Mouse (Mus musculus) cerebellum, adult 2 months (tissue): ENCODE results near the gene Cdh1.
"Not testable (repeated sequence)": the region's sequence is repeated elsewhere in the genome, so short reads cannot be mapped to it uniquely, and the experiment has no call there.

Experiments used
- CTCF ChIP-seq: fragments of 200-500 bp; IDR thresholded peaks from 2 replicates; pipeline ENCODE4 v1.5.1; 2011; ENCODE audit warnings: low read depth, mild to moderate bottlenecking, control low read depth, low read length, moderate library complexity, borderline replicate concordance; ENCODE audit not compliant: insufficient read depth
- POLR2A ChIP-seq: fragments of 200-500 bp; IDR thresholded peaks from 2 replicates; pipeline ENCODE4 v1.6.1; 2011; ENCODE audit warnings: low read length, control low read depth, borderline replicate concordance; ENCODE audit not compliant: insufficient read depth

- TF ChIP-seq CTCF, POLR2A: not testable (repeated sequence)
Measured at GRCm38 (mm10) chr8:106572175-106572574, 31.0 kb upstream of the Cdh1 start.
